Mouse (Mus musculus) heart, adult 2 months (tissue): ENCODE data around the gene Usp37. TPM values are rescaled to one million over a fixed set of nuclear protein-coding genes. Genes with fewer than 3 reads are reported as not detected.

Experiments
- DNase-seq, 2 experiments: peaks; one replicate each; pipeline ENCODE4 v3.0.0; 2021
- H3K27ac ChIP-seq: fragments of 200-600 bp; 2 replicates; pipeline ENCODE4 v1.8.1; 2022
- H3K27me3 ChIP-seq: fragments of 200-500 bp; 2 replicates; pipeline ENCODE4 v1.6.1; 2012; ENCODE audit warnings: mild to moderate bottlenecking, low read length, inconsistent platforms, mixed read lengths; ENCODE audit not compliant: control insufficient read depth, insufficient read depth
- H3K36me3 ChIP-seq: fragments of 200-500 bp; 2 replicates; pipeline ENCODE4 v1.6.1; 2012; ENCODE audit warnings: low read length, inconsistent platforms; ENCODE audit not compliant: control insufficient read depth, insufficient read depth
- H3K4me1 ChIP-seq: fragments of 200-500 bp; 2 replicates; pipeline ENCODE4 v1.6.1; 2011; ENCODE audit warnings: low read length; ENCODE audit not compliant: control insufficient read depth, insufficient read depth
- H3K4me3 ChIP-seq: fragments of 200-600 bp; 2 replicates; pipeline ENCODE4 v1.8.1; 2022
- H3K79me2 ChIP-seq: fragments of 200-500 bp; replicated peaks from 2 replicates; pipeline ENCODE4 v1.6.1; 2012; ENCODE audit warnings: mild to moderate bottlenecking, inconsistent platforms, low read length, moderate library complexity, mixed read lengths; ENCODE audit not compliant: control insufficient read depth, insufficient read depth
- H3K9ac ChIP-seq: fragments of 200-500 bp; 2 replicates; pipeline ENCODE4 v1.6.1; 2012; ENCODE audit warnings: low read depth, mild to moderate bottlenecking, control low read depth, inconsistent platforms, low read length, mixed read lengths
- CTCF ChIP-seq: fragments of 200-600 bp; IDR thresholded peaks from 2 replicates; pipeline ENCODE4 v1.8.1; 2022; ENCODE audit warnings: antibody characterized with exemption, mild to moderate bottlenecking, moderate library complexity
- EP300 ChIP-seq: fragments of 200-500 bp; IDR thresholded peaks from 2 replicates; pipeline ENCODE4 v1.6.1; 2011; ENCODE audit warnings: low read depth, low read length, control low read depth; ENCODE audit not compliant: insufficient read depth
- POLR2A ChIP-seq: fragments of 200-500 bp; IDR thresholded peaks from 2 replicates; pipeline ENCODE4 v1.6.1; 2011; ENCODE audit warnings: mild to moderate bottlenecking, low read depth, low read length, control low read depth; ENCODE audit not compliant: insufficient read depth
- WGBS: fragments of 180-500 bp; shearing (Covaris S2); methylation state at CpG from one replicate; pipeline ENCODE4 v1.1.7; 2018; 5-methylcytosine and 5-hydroxymethylcytosine counted together
- intact Hi-C: fragments of 180-260 bp; cut with DNase I; formaldehyde crosslinking; loops from one replicate; pipeline ENCODE4 v1.15.1; 2025
- polyA plus RNA-seq: library from polyadenylated mRNA; depleted of rRNA; stranded (reverse); fragments of >200 nt; gene quantifications from 2 replicates; pipeline ENCODE4 v1.2.3, GENCODE M21; 2012
- total RNA-seq, 2 experiments: library from RNA; stranded (reverse); gene quantifications; 2 replicates each; pipeline ENCODE4 v1.2.3; 2021

Gene Usp37
- total and polyA plus RNA-seq, 3 experiments = 2.9 to 8.1 (median 6.5) TPM

GRCm38 (mm10) chr1:74444538-74444937 lies 99.5 kb downstream of the Usp37 start:
- H3K9ac ChIP-seq = no peak overlapping the region
- H3K79me2 ChIP-seq = no peaks in the 10 kb centered on the region
- no peaks in the 10 kb centered on the region for H3K27me3 ChIP-seq
- H3K4me1 ChIP-seq = no peaks in the 10 kb centered on the region
- TF ChIP-seq POLR2A (no peak), EP300 (no peak)
- no peak overlapping the region for H3K4me3 ChIP-seq
- 89% methylated on average over 2 of the region's 2 CpGs for WGBS
- no peak for DNase-seq
- no peaks in the 10 kb centered on the region; the same call in 1 of the 2 replicates for H3K36me3 ChIP-seq
- intact Hi-C loops = no loop called here
- no peak overlapping the region for H3K27ac ChIP-seq

GRCm38 (mm10) chr1:74439166-74439876 lies 104.8 kb downstream of the Usp37 start:
- Histone ChIP-seq H3K9ac (no peak overlapping the region), H3K79me2 (no peaks in the 10 kb centered on the region), H3K4me1 (peaks cover 4% of the 10 kb centered on the region), H3K27me3 (no peaks in the 10 kb centered on the region), H3K27ac (no peak overlapping the region), H3K36me3 (peaks cover 4% of the 10 kb centered on the region), H3K4me3 (no peak overlapping the region)
- intact Hi-C loops = no loop called here
- TF ChIP-seq POLR2A (no peak), CTCF (no peak), EP300 (no peak)
- WGBS = 84% methylated on average over 19 of the region's 19 CpGs
- no peak for DNase-seq

GRCm38 (mm10) chr1:74437702-74438427 lies 106.2 kb downstream of the Usp37 start:
- DNase-seq = peak in 1 of 2 experiments; percentile 66
- Histone ChIP-seq H3K79me2 (no peaks in the 10 kb centered on the region), H3K4me3 (no peak overlapping the region), H3K36me3 (peaks cover 4% of the 10 kb centered on the region), H3K4me1 (peaks cover 4% of the 10 kb centered on the region), H3K9ac (no peak overlapping the region), H3K27me3 (no peaks in the 10 kb centered on the region), H3K27ac (no peak overlapping the region)
- intact Hi-C loops = no loop called here
- 56% methylated on average over 8 of the region's 8 CpGs for WGBS
- TF ChIP-seq CTCF (no peak), EP300 (no peak), POLR2A (no peak)

GRCm38 (mm10) chr1:74435563-74435962 lies 108.5 kb downstream of the Usp37 start:
- intact Hi-C loops = no loop called here
- no peak overlapping the region for H3K27ac ChIP-seq
- peaks cover 4% of the 10 kb centered on the region for H3K4me1 ChIP-seq
- H3K79me2 ChIP-seq = no peaks in the 10 kb centered on the region
- peak in 1 of 2 experiments; percentile 11 for DNase-seq
- H3K27me3 ChIP-seq = no peaks in the 10 kb centered on the region
- H3K9ac ChIP-seq = no peak overlapping the region
- whole genome bisulfite sequencing = 70% methylated on average over 6 of the region's 6 CpGs
- H3K4me3 ChIP-seq = no peak overlapping the region
- H3K36me3 ChIP-seq = peaks cover 4% of the 10 kb centered on the region; the same call in 1 of the 2 replicates
- no peak for TF ChIP-seq CTCF
- no peak for TF ChIP-seq POLR2A

GRCm38 (mm10) chr1:74434596-74434995 lies 109.5 kb downstream of the Usp37 start:
- no peak overlapping the region for H3K4me3 ChIP-seq
- intact Hi-C loops = no loop called here
- no peaks in the 10 kb centered on the region for H3K79me2 ChIP-seq
- peaks cover 4% of the 10 kb centered on the region for H3K4me1 ChIP-seq
- H3K27ac ChIP-seq = no peak overlapping the region
- WGBS = 29% methylated on average over 5 of the region's 5 CpGs
- peaks cover 4% of the 10 kb centered on the region; the same call in 1 of the 2 replicates for H3K36me3 ChIP-seq
- peak in 1 of 2 experiments; percentile 14 for DNase-seq
- H3K27me3 ChIP-seq = no peaks in the 10 kb centered on the region
- TF ChIP-seq EP300 (no peak), POLR2A (no peak), CTCF (no peak)
- no peak overlapping the region for H3K9ac ChIP-seq

GRCm38 (mm10) chr1:74433220-74433619 lies 110.9 kb downstream of the Usp37 start:
- peaks cover 4% of the 10 kb centered on the region; the same call in 1 of the 2 replicates for H3K36me3 ChIP-seq
- H3K9ac ChIP-seq = no peak overlapping the region
- TF ChIP-seq EP300 (no peak), CTCF (no peak), POLR2A (no peak)
- H3K27ac ChIP-seq = no peak overlapping the region
- H3K4me3 ChIP-seq = no peak overlapping the region
- WGBS = 75% methylated on average over 6 of the region's 6 CpGs
- H3K79me2 ChIP-seq = no peaks in the 10 kb centered on the region
- intact Hi-C loops = no loop called here
- peaks cover 4% of the 10 kb centered on the region for H3K4me1 ChIP-seq
- no peaks in the 10 kb centered on the region for H3K27me3 ChIP-seq
- no peak for DNase-seq
